Mouse (Mus musculus): Measurements from ENCODE around the gene Il18. TPM values are rescaled to one million over a fixed set of nuclear protein-coding genes. Genes with fewer than 3 reads are reported as not detected.

Gene Il18
- 1 to 10 TPM in 1 of 2 experiments, under 1 TPM in 1; 0.33 to 4.7 TPM for polyA plus RNA-seq (2017; shearing (Covaris generic))

DNA sequence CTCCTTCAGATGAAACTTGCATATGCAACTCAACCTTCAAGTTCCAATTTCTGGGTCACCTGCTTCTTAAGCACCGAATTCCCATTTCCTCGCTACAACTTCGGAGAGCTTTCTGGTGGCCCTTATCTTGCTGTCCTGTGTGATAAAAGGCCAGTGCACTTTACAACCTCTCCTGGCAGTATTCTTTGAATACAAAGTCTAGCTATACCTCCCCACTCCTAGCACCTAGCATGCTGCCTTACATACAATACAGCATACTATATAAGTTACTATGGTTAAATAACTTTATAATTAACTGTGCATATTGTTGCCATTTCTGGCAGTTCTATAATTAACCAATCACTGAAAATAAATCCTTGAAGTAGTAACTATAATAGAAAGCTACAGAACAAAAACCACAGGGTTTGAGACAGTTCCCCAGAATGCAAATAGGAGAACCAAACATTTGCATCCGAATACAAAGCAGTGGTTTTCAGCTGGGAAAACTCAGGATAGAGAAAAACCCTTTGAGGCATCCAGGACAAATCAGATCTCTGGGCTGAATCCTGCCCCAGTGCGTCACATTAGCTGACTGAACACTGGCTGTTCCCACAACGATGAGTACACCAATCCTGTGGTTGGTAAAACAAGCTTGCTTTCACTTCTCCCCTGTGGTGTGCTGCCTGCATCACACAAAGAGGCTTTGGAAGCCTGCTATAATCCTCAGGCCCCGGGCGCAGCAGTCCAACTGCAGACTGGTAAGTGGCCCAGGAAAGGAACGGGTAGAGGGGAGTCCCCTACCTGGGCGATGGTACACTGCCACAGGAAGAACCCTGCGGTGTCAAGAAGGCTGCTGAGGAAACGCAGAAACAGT is at the start of gene Il18:
Gene Il18 (plus strand): TSS at position 587 of the 853 bp plus-strand sequence.

GRCm38 (mm10) chr9:50528293-50528892 is 26.2 kb upstream of the Il18 start, which contains the start of gene Pts:
Gene Pts (minus strand): TSS chr9:50528724.

GRCm38 (mm10) chr9:50555094-50555446 is 443 bp downstream of the Il18 start, which contains the start of gene Bco2:
Gene Bco2 (minus strand): TSS chr9:50555181.

DNA sequence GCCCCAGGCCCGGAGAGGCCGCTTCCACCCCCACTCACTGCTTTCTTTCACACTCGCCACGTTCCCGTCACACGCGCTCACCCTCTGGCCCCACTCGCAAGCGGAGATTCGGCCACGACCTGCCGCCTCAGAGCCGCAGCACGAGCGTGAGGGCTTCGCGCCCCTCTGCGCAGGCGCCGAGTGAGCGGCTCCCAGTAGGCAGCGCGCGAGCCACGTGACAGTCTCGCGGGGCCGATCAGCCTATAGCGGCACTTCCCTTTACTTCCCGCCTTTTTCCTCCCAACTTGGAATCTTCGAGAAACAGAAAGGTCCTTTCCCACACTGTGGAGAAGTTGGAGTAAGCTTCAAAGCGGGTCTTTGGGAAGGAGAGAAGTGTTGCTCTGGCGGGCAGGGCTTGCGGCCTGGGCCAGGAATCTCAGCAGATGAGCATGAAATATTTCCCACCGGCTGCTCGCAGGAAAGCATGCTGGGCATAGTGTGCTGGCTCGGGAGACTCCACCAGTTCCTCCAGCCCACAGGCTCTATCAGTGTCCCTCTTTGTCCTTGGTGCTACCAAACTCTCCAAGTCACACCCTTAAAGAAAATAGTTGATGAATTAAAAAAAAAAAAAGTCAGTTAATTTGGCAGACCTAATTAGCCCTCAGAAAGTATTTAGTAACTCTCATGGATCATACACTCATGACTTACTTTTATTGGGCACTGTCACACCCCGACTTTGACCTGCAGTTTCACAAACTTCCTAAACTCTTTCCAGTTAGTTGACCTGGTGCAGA is 6.7 kb downstream of the Il18 start, which contains the start of gene Tex12:
Gene Tex12 (minus strand): TSS at position 181 of the 773 bp plus-strand sequence.

GRCm38 (mm10) chr9:50603189-50603997 is 48.8 kb downstream of the Il18 start, which contains the start of the genes Sdhd and Timm8b:
Gene Sdhd (minus strand): TSS chr9:50603812.
Gene Timm8b (plus strand): TSS chr9:50603910.

GRCm38 (mm10) chr9:50616766-50617603 is 62.4 kb downstream of the Il18 start, which contains the start of the genes Pih1d2 and Nkapd1:
Gene Pih1d2 (plus strand): TSS chr9:50617321.
Gene Nkapd1 (minus strand): TSS chr9:50617464.

Other genes with a start within 250 kb of the Il18 start
- 100 to 1,000 TPM; 510 to 548 TPM for gene Rpl10-ps3, start 209.9 kb upstream of the Il18 start, polyA plus RNA-seq (2017; shearing (Covaris generic))
- 1 to 10 TPM in 1 of 2 experiments, not detected in 1; 5.6 TPM for gene Plet1, start 60.3 kb upstream of the Il18 start, polyA plus RNA-seq (2017; shearing (Covaris generic))
- gene Pts, start 26.1 kb upstream of the Il18 start, polyA plus RNA-seq (2017; shearing (Covaris generic)) = 100 to 1,000 TPM; 113 to 121 TPM
- gene Bco2, start 354 bp downstream of the Il18 start, polyA plus RNA-seq (2017; shearing (Covaris generic)) = under 1 TPM in 1 of 2 experiments, not detected in 1; 0.35 TPM
- gene Tex12, start 6.5 kb downstream of the Il18 start, polyA plus RNA-seq (2017; shearing (Covaris generic)) = under 1 TPM in 1 of 2 experiments, not detected in 1; 0.56 TPM
- 100 to 1,000 TPM; 153 to 163 TPM for gene Sdhd, start 49.0 kb downstream of the Il18 start, polyA plus RNA-seq (2017; shearing (Covaris generic))
- 10 to 100 TPM; 85.5 to 92.1 TPM for gene Timm8b, start 49.1 kb downstream of the Il18 start, polyA plus RNA-seq (2017; shearing (Covaris generic))
- 1 to 10 TPM in 1 of 2 experiments, under 1 TPM in 1; 0.93 to 1.1 TPM for gene Pih1d2, start 62.5 kb downstream of the Il18 start, polyA plus RNA-seq (2017; shearing (Covaris generic))
- 10 to 100 TPM; 23.6 to 30.3 TPM for gene Nkapd1, start 62.6 kb downstream of the Il18 start, polyA plus RNA-seq (2017; shearing (Covaris generic))
- gene Dlat, start 105.0 kb downstream of the Il18 start, polyA plus RNA-seq (2017; shearing (Covaris generic)) = 10 to 100 TPM; 40.4 to 49.8 TPM
- gene Dixdc1, start 184.7 kb downstream of the Il18 start, polyA plus RNA-seq (2017; shearing (Covaris generic)) = 1 to 10 TPM in 1 of 2 experiments, under 1 TPM in 1; 0.77 to 1.2 TPM
- gene 2310030G06Rik, start 191.7 kb downstream of the Il18 start, polyA plus RNA-seq (2017; shearing (Covaris generic)) = 1 to 10 TPM in 1 of 2 experiments, not detected in 1; 1.4 TPM
- 1 to 10 TPM in 1 of 2 experiments, under 1 TPM in 1; 0.39 to 1.0 TPM for gene Cryab, start 196.5 kb downstream of the Il18 start, polyA plus RNA-seq (2017; shearing (Covaris generic))
- not detected for gene Hspb2, start 197.5 kb downstream of the Il18 start, polyA plus RNA-seq (2017; shearing (Covaris generic))
- gene Fdxacb1, start 213.4 kb downstream of the Il18 start, polyA plus RNA-seq (2017; shearing (Covaris generic)) = 1 to 10 TPM; 4.7 to 9.9 TPM
- gene Alg9, start 220.2 kb downstream of the Il18 start, polyA plus RNA-seq (2017; shearing (Covaris generic)) = 10 to 100 TPM; 22.4 to 27.9 TPM
- 10 to 100 TPM in 1 of 2 experiments, 1 to 10 TPM in 1; 7.2 to 16.3 TPM for gene 1110032A03Rik, start 220.7 kb downstream of the Il18 start, polyA plus RNA-seq (2017; shearing (Covaris generic))